Mouse (Mus musculus) stomach, embryonic 16.5 days (tissue): ENCODE results near the gene Eefsec. TPM values are rescaled to one million over a fixed set of nuclear protein-coding genes. Genes with fewer than 3 reads are reported as not detected.

Experiments used
- ATAC-seq: fragments of 200-750 bp; cut with Nextera tagmentation; 2 replicates; pipeline ENCODE4 v1.8.0; 2017; ENCODE audit warnings: moderate number of reproducible peaks, moderate TSS enrichment; ENCODE audit not compliant: insufficient read depth, low FRiP score
- H3K27ac ChIP-seq: fragments of 300-500 bp; sonication (generic); 2 replicates; pipeline ENCODE4 v1.5.1; 2014; ENCODE audit warnings: low read length
- H3K27me3 ChIP-seq: fragments of 300-500 bp; sonication (generic); 2 replicates; pipeline ENCODE4 v1.6.1; 2014; ENCODE audit warnings: low read length, control low read depth, mixed read lengths; ENCODE audit not compliant: control insufficient read depth, insufficient read depth
- H3K36me3 ChIP-seq: fragments of 300-500 bp; sonication (generic); 2 replicates; pipeline ENCODE4 v1.6.1; 2014; ENCODE audit warnings: low read length; ENCODE audit not compliant: control insufficient read depth, insufficient read depth
- H3K4me1 ChIP-seq: fragments of 300-500 bp; sonication (generic); 2 replicates; pipeline ENCODE4 v1.6.1; 2014; ENCODE audit warnings: low read length, control low read depth, mixed read lengths; ENCODE audit not compliant: control insufficient read depth, insufficient read depth
- H3K4me2 ChIP-seq: fragments of 300-500 bp; sonication (generic); 2 replicates; pipeline ENCODE4 v1.6.1; 2014; ENCODE audit warnings: low read depth, low read length, mixed read lengths
- H3K4me3 ChIP-seq: fragments of 300-500 bp; sonication (generic); replicated peaks from 2 replicates; pipeline ENCODE4 v1.5.1; 2014; ENCODE audit warnings: mild to moderate bottlenecking, low read length
- H3K9ac ChIP-seq: fragments of 300-500 bp; sonication (generic); 2 replicates; pipeline ENCODE4 v1.6.1; 2014; ENCODE audit warnings: low read length
- H3K9me3 ChIP-seq: fragments of 300-500 bp; sonication (generic); replicated peaks from 2 replicates; pipeline ENCODE4 v1.6.1; 2016; ENCODE audit warnings: low read length, control low read depth; ENCODE audit not compliant: control insufficient read depth
- WGBS: fragments of 180-500 bp; shearing (Covaris S2); extraction: QIAGEN DNeasy Blood & Tissue Kit; methylation state at CpG from one replicate; pipeline ENCODE4 v1.1.7; 2014; 5-methylcytosine and 5-hydroxymethylcytosine counted together
- polyA plus RNA-seq: library from polyadenylated mRNA; unstranded; fragments of >200 nt; fragmentation: Nextera tagmentation; extraction: Ambion mirVana; gene quantifications from 2 replicates; pipeline ENCODE4 v1.2.1, GENCODE M21; 2015

The Eefsec gene
- polyA plus RNA-seq, 1 experiment from 2014 or later: 29.7 TPM

GRCm38 (mm10) chr6:88361096-88361495 lies 85.2 kb downstream of the Eefsec start:
- no peaks in the 10 kb centered on the region for H3K27me3 ChIP-seq
- WGBS: 77% methylated on average over 1 of the region's 1 CpGs
- no peak for ATAC-seq
- no peaks in the 10 kb centered on the region for H3K9me3 ChIP-seq
- H3K9ac ChIP-seq: no peak overlapping the region
- H3K36me3 ChIP-seq: no peaks in the 10 kb centered on the region
- no peak overlapping the region for H3K4me2 ChIP-seq
- no peaks in the 10 kb centered on the region for H3K4me1 ChIP-seq
- H3K27ac ChIP-seq: no peak overlapping the region
- H3K4me3 ChIP-seq: no peak overlapping the region

DNA sequence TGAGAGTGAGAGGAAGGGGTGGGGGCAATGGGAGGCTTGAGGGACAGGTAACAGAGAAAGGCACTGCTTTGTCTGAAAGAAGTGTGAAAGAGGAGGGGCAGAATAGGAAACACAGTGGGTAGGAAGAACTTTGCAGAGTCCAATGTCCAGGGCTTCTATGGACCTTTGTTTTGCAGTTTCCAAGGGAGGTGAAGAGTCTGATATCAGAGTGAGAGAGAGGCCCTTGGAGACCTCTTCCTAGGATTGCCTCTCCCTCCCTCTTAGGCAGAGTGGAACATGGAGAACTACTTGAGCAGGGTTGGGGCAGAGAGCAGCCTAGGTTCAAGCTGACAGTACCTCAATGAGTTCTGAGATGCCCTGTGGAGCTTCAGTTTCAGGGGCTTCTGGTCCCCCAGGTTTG lies 88.1 kb downstream of the Eefsec start:
- H3K27me3 ChIP-seq: no peaks in the 10 kb centered on the region
- H3K27ac ChIP-seq: no peak overlapping the region
- ATAC-seq: no peak
- no peak overlapping the region for H3K9ac ChIP-seq
- no peaks in the 10 kb centered on the region for H3K9me3 ChIP-seq
- H3K4me2 ChIP-seq: no peak overlapping the region
- H3K4me1 ChIP-seq: no peaks in the 10 kb centered on the region
- H3K36me3 ChIP-seq: no peaks in the 10 kb centered on the region; the same call in 1 of the 2 replicates
- H3K4me3 ChIP-seq: no peak overlapping the region

- Histone ChIP-seq H3K27ac (no peak overlapping the region), H3K36me3 (no peaks in the 10 kb centered on the region; the same call in 1 of the 2 replicates), H3K27me3 (no peaks in the 10 kb centered on the region), H3K9ac (no peak overlapping the region), H3K4me2 (no peak overlapping the region), H3K9me3 (no peaks in the 10 kb centered on the region), H3K4me3 (no peak overlapping the region), H3K4me1 (no peaks in the 10 kb centered on the region)
- no peak for ATAC-seq
- 67% methylated on average over 3 of the region's 3 CpGs for WGBS
These were observed 90.5 kb downstream of the Eefsec start for GRCm38 (mm10) chr6:88355866-88356265.

DNA sequence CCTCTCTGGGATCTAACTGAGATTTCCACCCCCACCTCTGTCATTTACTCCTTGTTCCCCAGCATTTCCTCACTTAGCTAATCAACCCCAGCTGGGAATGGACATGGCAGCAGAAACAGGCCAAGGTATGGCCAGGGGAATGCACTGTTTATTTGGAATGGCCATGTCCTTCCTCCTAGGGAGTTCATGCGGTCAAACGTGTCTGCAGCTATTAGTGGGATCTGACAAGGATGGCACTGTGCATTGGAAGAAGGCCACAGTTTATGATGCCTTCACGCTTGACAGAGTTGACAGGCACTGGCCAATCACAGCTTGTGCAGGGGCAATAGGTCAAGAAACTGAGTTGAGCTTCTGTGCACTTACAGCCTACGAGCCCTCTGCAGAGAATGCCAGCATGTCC lies 93.8 kb downstream of the Eefsec start:
- no peaks in the 10 kb centered on the region for H3K27me3 ChIP-seq
- no peaks in the 10 kb centered on the region for H3K9me3 ChIP-seq
- WGBS: 73% methylated on average over 4 of the region's 4 CpGs
- no peak overlapping the region for H3K4me3 ChIP-seq
- no peaks in the 10 kb centered on the region; the same call in 1 of the 2 replicates for H3K36me3 ChIP-seq
- ATAC-seq: no peak
- no peak overlapping the region for H3K9ac ChIP-seq
- H3K4me2 ChIP-seq: no peak overlapping the region
- no peak overlapping the region for H3K27ac ChIP-seq
- no peaks in the 10 kb centered on the region for H3K4me1 ChIP-seq

DNA sequence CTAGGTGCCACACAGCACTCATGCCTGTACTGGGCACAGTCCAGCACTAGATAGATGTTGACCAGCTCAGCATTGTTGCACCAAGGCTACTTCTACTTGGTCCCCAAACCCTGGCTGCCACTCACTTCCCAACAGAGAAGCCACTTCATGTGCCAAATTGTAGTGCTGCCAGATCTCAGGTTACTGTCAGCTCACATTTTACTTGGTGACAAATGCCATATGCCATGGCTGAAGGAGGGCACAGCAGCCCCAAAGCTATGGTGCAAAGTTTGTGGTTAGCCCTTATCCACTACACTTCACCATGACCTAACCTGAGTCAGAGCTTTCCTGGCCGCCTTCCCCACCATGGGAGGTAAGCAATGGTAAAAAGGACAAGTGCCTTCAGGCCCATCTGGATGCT lies 99.6 kb downstream of the Eefsec start:
- no peak overlapping the region for H3K9ac ChIP-seq
- ATAC-seq: no peak
- peaks cover 28% of the 10 kb centered on the region for H3K4me1 ChIP-seq
- H3K4me3 ChIP-seq: no peak overlapping the region
- no peaks in the 10 kb centered on the region for H3K36me3 ChIP-seq
- no peaks in the 10 kb centered on the region for H3K9me3 ChIP-seq
- H3K4me2 ChIP-seq: no peak overlapping the region
- no peaks in the 10 kb centered on the region for H3K27me3 ChIP-seq
- no peak overlapping the region for H3K27ac ChIP-seq
- 89% methylated on average over 1 of the region's 1 CpGs for WGBS

- Histone ChIP-seq H3K36me3 (no peaks in the 10 kb centered on the region), H3K4me2 (no peak overlapping the region), H3K4me3 (no peak overlapping the region), H3K4me1 (peaks cover 29% of the 10 kb centered on the region), H3K9me3 (no peaks in the 10 kb centered on the region), H3K27ac (no peak overlapping the region), H3K9ac (no peak overlapping the region), H3K27me3 (no peaks in the 10 kb centered on the region)
- WGBS: 85% methylated on average over 2 of the region's 2 CpGs
- no peak for ATAC-seq
These were observed 101.0 kb downstream of the Eefsec start for GRCm38 (mm10) chr6:88345311-88345710.

DNA sequence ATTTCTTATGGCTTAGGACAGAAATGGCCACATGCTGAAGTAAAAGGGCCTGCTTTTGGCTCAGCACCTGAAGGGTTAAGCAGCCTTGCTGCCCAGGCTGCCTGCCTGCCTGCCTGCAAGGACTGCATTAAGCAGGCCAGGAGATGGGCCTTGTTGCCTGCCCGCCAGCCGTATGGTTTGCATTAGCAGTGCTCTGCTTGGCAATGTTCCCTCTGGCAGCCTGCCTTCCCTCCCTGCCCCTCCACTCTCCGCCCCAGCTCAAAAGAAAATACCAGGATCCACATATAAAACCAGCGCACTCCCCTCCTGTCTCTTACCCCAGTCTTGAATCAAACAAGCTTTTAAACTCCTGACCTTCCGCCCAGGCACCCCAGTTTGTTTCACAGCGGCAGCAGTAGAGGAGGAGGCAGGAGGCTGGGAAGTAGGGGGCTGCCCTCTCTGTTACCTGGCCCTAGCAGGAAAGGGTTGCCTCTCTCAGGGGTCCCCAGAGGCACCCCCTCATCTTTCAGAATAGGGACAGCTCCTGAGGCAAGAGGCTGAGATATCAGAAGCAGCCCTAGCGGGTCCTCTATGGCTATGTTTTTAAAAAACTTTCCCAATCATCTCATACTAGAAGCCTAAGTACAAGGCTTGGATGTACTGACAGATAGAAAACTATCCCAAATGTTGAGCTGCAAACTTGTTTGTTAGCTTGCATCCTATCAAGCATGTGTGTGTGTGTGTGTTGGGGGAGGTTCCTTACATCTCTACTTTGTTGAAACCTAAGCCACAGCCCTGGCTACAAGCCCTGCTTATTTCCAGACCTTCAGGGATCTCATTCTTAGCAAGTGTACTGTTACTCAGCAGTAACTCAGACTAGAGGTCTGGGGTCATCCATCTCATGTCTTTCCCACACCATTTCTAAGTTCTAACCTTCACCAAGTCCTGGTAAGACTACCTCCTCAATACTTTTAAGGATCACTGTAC lies 102.6 kb downstream of the Eefsec start:
- Histone ChIP-seq H3K9ac (peak overlapping the region; percentile 56), H3K27me3 (no peaks in the 10 kb centered on the region), H3K9me3 (no peaks in the 10 kb centered on the region), H3K36me3 (no peaks in the 10 kb centered on the region), H3K4me3 (no peak overlapping the region), H3K4me2 (peak overlapping the region; percentile 17; the same call in 1 of the 2 replicates), H3K4me1 (peaks cover 29% of the 10 kb centered on the region), H3K27ac (peak overlapping the region; percentile 88)
- peak; percentile 92 for ATAC-seq
- 31% methylated on average over 7 of the region's 7 CpGs for WGBS

- Histone ChIP-seq H3K36me3 (no peaks in the 10 kb centered on the region), H3K27ac (peak overlapping the region; percentile 88), H3K4me2 (no peak overlapping the region), H3K4me1 (peaks cover 29% of the 10 kb centered on the region), H3K9me3 (no peaks in the 10 kb centered on the region), H3K4me3 (no peak overlapping the region), H3K27me3 (no peaks in the 10 kb centered on the region), H3K9ac (peak overlapping the region; percentile 22; the same call in 1 of the 2 replicates)
- ATAC-seq: no peak
- WGBS: 60% methylated on average over 3 of the region's 3 CpGs
These were observed 103.4 kb downstream of the Eefsec start for GRCm38 (mm10) chr6:88342965-88343364.

- ATAC-seq: no peak
- no peaks in the 10 kb centered on the region for H3K36me3 ChIP-seq
- no peak overlapping the region for H3K4me3 ChIP-seq
- 96% methylated on average over 3 of the region's 3 CpGs for WGBS
- no peak overlapping the region for H3K4me2 ChIP-seq
- no peak overlapping the region for H3K9ac ChIP-seq
- no peak overlapping the region for H3K27ac ChIP-seq
- no peaks in the 10 kb centered on the region for H3K27me3 ChIP-seq
- H3K9me3 ChIP-seq: no peaks in the 10 kb centered on the region
- peaks cover 29% of the 10 kb centered on the region for H3K4me1 ChIP-seq
These were observed 105.2 kb downstream of the Eefsec start for GRCm38 (mm10) chr6:88341182-88341581.
